Mouse (Mus musculus): ENCODE results near the gene Mrap2. TPM values are rescaled to one million over a fixed set of nuclear protein-coding genes. Genes with fewer than 3 reads are reported as not detected.

Gene Mrap2
- total RNA-seq (2023) = not detected

DNA sequence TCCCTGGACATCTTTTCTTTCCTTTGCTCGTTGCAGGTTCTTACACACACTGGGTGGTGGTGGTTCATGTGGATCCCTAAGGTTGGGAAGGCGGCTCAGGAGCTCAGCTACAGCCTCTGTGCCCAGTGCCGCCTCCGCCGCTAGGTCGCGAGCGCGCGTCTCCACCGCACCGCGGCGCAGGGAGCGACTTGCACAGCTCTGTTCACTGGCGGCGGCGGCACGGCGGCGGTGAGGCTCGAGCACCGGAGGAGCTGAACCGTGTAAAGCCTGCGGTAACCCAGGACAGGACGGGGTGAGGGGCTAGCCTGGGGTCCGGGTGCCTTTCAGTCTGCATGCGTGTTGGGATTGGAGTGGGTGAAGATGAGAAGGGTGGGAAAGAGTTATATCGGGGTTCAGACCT, at the start of gene Mrap2:
Gene Mrap2, plus strand, starts transcription at position 201 of the 400 bp plus-strand sequence.

Other genes starting within 250 kb of the Mrap2 start
- gene Ripply2, start 128.8 kb upstream of the Mrap2 start, total RNA-seq (2023) = not detected
- 10 to 100 TPM; 69.5 to 76.8 TPM for gene Cyb5r4, start 122.3 kb upstream of the Mrap2 start, total RNA-seq (2023)
- 1 to 10 TPM; 5.8 to 6.9 TPM for gene Cep162, start 111.2 kb downstream of the Mrap2 start, total RNA-seq (2023)

Measured in monocyte, adult 59 days (primary cell).